Mouse (Mus musculus): ENCODE measurements around the gene Ninj2.

The Ninj2 gene

DNA sequence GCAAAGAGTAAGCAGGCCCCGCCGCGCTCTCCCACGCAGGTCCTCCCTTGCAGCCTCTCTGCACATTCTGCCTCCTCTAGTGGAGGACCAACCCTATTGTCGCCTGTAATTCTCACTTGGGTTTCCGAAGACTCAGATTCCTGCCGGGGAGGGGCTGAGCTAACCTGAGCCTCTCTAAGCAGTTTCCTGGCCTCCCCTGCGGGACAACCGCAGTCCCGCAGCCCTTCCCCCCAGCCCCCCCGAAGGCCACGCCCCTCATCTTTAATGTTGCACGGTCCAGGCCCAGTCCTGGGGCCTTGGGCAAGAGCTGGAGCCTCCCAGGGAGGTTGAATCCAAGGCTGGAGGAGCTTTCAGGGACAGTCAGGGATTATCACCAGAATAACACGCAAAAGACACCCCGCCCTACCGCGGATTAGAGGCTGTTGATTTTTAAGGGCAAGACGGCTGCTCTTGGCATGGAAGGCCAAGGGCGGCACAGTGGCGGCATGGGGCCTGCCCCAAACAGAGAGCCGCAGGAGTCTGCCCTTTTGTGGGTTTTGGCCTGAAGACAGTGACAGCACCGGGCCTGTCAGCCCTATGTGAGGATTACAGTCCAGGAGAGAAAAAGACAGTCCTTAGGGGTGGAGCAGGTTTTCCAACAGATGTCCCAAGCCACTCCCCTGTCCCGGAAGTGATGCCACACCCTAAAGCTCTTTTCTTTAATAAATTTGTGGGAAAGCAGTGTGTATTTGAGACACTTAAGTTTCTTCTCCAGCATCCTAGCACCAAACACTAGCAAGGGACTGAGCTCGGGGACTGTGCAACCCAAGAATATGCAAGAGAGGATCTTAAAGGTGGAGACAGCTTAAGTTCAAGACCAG is 95.5 kb downstream of the Ninj2 start:
- H3K27me3 ChIP-seq (ENCODE audit: control insufficient read depth, insufficient read depth, low read length, poor library complexity, severe bottlenecking): no peaks in the 10 kb centered on the region
- no peaks in the 10 kb centered on the region for H3K36me3 ChIP-seq (ENCODE audit: control insufficient read depth, insufficient read depth, low read length, poor library complexity, severe bottlenecking)
- DNase-seq (ENCODE audit: low read depth, low spot score): peak; percentile 65

DNA sequence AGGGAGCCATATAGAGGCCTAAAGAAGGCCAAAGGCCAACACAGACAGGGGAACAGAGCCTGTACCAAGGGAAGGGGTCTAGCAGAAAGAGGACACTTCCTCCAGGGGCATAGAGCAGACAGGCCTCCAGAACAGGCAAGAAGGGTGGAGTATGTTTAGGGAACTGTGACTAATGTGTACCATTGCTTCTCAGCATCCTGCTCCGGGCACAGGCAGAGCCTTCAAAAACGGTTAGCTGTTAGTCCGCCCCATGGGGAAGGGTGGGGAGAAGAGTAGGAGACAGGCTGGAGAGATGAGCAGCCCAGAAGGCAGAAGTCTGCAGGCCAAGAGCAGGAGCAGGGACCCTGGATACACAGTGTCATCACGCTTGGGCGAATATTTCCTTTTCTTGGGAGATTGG is 96.1 kb downstream of the Ninj2 start:
- no peak for DNase-seq (ENCODE audit: low read depth, low spot score)
- no peaks in the 10 kb centered on the region for H3K27me3 ChIP-seq (ENCODE audit: control insufficient read depth, insufficient read depth, low read length, poor library complexity, severe bottlenecking)
- H3K36me3 ChIP-seq (ENCODE audit: control insufficient read depth, insufficient read depth, low read length, poor library complexity, severe bottlenecking): no peaks in the 10 kb centered on the region

DNA sequence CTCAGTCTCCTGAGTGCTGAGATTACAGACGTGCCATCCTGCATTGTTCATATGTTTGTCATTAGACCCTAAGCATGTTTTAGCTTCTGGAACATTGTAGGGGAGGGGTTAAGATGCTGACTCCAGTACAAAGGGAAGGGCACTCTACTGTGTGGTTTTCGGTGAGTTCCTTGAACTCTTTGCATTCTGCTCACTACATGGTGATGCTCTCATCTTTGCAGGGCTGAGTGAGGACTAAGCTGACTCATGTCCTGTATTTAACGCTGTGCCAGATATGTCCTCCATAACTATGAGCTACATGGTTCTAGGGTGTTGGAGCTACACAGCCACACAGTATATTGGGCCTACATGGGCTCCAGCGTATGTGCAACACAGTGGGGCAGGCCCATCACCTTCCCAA is 97.2 kb downstream of the Ninj2 start:
- DNase-seq (ENCODE audit: low read depth, low spot score): no peak
- no peaks in the 10 kb centered on the region for H3K27me3 ChIP-seq (ENCODE audit: control insufficient read depth, insufficient read depth, low read length, poor library complexity, severe bottlenecking)
- H3K36me3 ChIP-seq (ENCODE audit: control insufficient read depth, insufficient read depth, low read length, poor library complexity, severe bottlenecking): no peaks in the 10 kb centered on the region

DNA sequence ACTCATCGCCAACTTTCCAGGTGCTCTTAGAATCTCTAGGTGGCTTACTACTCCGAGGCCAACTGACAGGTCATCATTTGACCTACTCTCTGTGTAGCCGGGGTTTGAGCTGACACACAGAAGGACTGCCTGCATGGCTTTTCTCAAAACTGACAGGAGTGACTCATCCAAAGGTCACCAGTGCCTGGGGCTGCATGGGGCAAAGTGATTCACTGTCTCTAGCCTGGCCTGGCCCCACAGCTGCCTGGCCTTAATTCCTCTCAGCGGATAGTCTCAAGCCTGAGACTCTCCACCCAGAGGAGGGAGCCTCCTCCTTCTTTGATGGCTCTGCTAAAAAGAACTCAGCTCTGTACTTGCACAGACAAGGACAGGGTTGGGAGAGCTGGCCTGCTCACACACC is 97.8 kb downstream of the Ninj2 start:
- no peak for DNase-seq (ENCODE audit: low read depth, low spot score)

DNA sequence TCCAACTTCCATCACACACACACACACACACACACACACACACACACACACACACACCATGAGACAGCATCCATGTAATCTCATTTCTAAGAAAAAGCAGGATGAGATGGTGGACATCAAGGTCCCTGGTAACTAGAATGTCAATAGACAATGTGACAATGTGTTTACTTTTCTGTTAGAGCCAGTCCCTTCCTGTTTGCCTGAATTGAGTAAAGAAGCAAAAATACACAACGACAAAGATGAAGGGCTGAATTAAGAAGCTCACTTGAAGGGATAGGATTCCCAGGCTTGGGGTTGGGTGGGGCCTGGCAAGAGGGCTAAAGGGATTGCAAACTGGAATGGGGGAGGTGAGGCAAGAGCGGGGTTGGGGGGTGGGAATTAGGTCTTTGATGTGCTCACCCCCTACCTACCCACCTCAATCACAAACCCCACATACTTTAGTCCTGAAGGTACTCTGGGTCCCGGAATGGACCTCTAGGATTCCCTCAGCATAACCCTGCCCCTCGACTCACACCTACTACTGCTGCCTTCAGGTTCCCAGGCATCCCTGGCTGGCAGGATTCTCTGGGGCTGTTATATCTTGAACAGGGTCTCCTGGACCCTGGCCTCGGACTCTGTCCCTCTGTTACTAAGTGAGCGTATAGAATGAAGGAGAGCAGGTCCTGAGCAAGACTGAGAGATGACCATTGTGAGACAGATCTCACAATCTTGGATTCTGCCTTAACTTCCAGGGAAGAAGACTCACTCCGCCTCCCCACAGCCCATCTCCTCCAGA is 98.4 kb downstream of the Ninj2 start:
- H3K27me3 ChIP-seq (ENCODE audit: control insufficient read depth, insufficient read depth, low read length, poor library complexity, severe bottlenecking): no peaks in the 10 kb centered on the region
- no peak for DNase-seq (ENCODE audit: low read depth, low spot score)
- no peaks in the 10 kb centered on the region for H3K36me3 ChIP-seq (ENCODE audit: control insufficient read depth, insufficient read depth, low read length, poor library complexity, severe bottlenecking)

More for the DNA sequence above, 97.8 kb downstream of the Ninj2 start:
- H3K27me3 ChIP-seq (ENCODE audit: control insufficient read depth, insufficient read depth, low read length, poor library complexity, severe bottlenecking): no peaks in the 10 kb centered on the region
- no peaks in the 10 kb centered on the region for H3K36me3 ChIP-seq (ENCODE audit: control insufficient read depth, insufficient read depth, low read length, poor library complexity, severe bottlenecking)

DNA sequence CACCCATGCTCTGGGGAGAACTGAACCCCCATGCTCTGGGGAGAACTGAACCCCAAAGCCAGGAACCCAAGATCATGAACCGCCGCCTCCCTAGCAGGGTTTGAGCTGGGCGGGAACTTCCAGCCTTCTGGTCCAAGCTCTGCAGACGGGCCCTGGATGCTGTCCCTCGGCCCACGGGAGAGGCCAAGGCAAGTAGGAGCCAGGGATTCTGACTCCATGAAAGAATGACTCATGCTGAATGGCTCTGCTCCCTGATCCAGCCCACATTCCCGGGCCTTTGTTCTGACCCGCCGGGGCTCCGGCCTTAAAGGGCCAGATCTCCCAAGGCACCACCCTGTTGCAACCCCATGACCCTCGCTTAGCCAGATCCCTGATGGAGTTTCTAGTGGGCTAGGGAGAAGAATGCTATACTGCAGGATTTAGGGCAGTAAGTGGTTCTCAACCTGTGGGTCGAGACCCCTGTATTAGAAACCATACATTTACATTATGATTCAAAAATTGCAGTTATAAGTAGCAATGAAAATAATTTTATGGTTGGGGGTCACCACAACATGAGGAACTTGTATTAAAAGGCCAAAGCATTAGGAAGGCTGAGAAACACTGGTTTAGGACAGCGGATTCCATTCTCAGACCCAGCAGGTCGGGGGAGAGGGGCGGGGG is 99.2 kb downstream of the Ninj2 start:
- Histone ChIP-seq H3K27me3 (ENCODE audit: control insufficient read depth, insufficient read depth, low read length, poor library complexity, severe bottlenecking) (no peaks in the 10 kb centered on the region), H3K36me3 (ENCODE audit: control insufficient read depth, insufficient read depth, low read length, poor library complexity, severe bottlenecking) (no peaks in the 10 kb centered on the region)
- DNase-seq (ENCODE audit: low read depth, low spot score): no peak

DNA sequence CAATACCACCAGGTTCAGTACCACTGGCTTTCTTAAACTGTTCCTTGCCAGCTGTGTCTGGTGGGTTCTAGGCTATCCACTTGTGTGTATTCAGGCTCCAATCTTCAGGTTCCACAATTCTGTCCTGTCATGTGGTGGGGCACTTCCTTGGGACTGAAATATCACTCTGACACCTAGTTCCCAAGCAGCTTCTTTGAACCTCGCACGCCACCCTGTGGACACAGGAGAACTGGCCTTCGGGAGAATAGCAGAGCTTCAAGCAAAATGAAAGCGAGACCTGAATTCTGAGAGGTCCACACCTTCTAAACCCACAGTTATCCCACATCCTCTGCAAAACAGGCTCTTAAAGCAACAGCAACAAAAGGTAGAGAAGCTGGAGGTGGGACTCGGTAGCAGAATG is 100.0 kb downstream of the Ninj2 start:
- H3K36me3 ChIP-seq (ENCODE audit: control insufficient read depth, insufficient read depth, low read length, poor library complexity, severe bottlenecking): no peaks in the 10 kb centered on the region
- H3K27me3 ChIP-seq (ENCODE audit: control insufficient read depth, insufficient read depth, low read length, poor library complexity, severe bottlenecking): no peaks in the 10 kb centered on the region
- DNase-seq (ENCODE audit: low read depth, low spot score): peak; percentile 93

DNA sequence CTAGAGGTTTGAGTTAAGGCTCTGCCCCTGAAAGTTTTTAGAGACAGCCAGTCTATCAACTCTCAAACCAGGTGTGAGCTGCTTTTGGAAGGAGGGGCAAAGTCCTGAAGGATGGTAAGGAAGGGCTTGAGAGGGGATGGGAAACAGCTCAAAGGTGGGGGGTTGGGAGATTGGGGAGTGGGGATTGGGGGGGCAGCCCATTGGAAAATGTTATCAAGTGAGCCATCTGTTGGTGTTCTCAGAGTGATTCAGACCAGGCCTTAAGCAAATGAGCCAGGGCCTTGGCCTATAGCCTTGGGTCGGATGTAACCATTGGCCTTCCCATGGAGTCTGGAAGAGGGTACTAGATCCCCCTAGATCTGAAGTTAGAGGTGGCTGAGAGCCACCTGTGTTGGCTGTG is 100.6 kb downstream of the Ninj2 start:
- no peaks in the 10 kb centered on the region for H3K36me3 ChIP-seq (ENCODE audit: control insufficient read depth, insufficient read depth, low read length, poor library complexity, severe bottlenecking)
- no peaks in the 10 kb centered on the region for H3K27me3 ChIP-seq (ENCODE audit: control insufficient read depth, insufficient read depth, low read length, poor library complexity, severe bottlenecking)
- no peak for DNase-seq (ENCODE audit: low read depth, low spot score)

DNA sequence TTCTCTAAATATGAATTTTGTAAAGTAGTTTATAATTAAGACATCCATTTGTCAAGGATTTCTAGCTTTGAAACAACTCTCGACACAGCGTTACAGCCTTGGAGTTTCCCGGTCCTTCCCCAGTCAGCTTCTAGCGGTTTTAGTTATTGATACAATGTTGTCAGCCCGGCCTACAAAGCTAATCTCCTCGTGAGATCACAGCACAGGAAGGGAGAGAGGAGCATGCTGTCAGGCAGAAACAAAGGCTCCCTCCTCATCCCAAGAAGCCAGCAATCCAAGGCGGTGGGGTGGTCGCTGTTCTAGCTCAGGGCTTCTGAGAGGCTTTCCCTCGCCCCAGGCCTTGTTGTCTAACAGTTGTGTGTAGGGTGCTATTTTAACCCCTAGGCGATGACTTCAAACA is 101.2 kb downstream of the Ninj2 start:
- DNase-seq (ENCODE audit: low read depth, low spot score): no peak
- H3K27me3 ChIP-seq (ENCODE audit: control insufficient read depth, insufficient read depth, low read length, poor library complexity, severe bottlenecking): no peaks in the 10 kb centered on the region

DNA sequence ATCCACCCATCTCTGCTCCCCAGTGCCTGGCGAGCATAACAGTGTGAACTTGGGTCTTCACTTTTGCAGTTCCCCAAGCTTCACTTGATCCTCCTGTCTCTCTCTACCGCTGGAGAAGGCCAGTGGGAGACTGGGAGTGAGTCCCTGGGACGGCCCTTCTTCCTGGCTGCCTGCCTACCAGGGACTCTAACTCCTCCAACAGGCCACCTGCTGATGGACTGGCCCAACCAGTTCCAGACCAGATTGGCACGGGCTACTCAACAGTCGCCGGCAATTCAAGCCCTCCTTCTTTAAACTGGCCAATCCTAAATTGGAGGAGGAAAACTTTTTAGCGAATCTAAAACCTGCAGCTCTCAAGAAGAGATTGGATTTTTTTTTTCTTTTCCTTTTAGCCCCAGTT is 101.8 kb downstream of the Ninj2 start:
- no peaks in the 10 kb centered on the region for H3K36me3 ChIP-seq (ENCODE audit: control insufficient read depth, insufficient read depth, low read length, poor library complexity, severe bottlenecking)
- H3K27me3 ChIP-seq (ENCODE audit: control insufficient read depth, insufficient read depth, low read length, poor library complexity, severe bottlenecking): no peaks in the 10 kb centered on the region
- DNase-seq (ENCODE audit: low read depth, low spot score): no peak

More for the DNA sequence above, 101.2 kb downstream of the Ninj2 start:
- H3K36me3 ChIP-seq (ENCODE audit: control insufficient read depth, insufficient read depth, low read length, poor library complexity, severe bottlenecking): no peaks in the 10 kb centered on the region

DNA sequence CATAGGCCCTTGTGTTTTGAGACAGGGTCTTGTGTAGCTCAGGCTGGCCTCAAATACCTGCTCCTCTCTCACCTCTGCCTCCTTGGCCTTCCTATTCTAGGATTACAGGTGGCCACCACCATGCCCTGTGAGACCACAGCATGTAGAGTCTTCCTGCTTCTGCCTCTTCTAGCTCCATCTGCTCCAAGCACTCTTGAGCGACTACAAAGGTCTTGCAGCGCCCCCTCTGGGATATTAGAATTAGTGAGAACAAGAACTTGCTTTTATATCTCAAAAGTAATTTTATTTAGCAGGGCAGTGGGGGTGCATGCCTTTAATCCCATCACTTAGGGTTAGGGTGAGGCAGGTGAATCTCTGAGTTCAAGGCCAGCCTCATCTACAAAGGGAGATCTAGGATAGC is 103.7 kb downstream of the Ninj2 start:
- no peaks in the 10 kb centered on the region for H3K27me3 ChIP-seq (ENCODE audit: control insufficient read depth, insufficient read depth, low read length, poor library complexity, severe bottlenecking)
- peak; percentile 81 for DNase-seq (ENCODE audit: low read depth, low spot score)
- no peaks in the 10 kb centered on the region for H3K36me3 ChIP-seq (ENCODE audit: control insufficient read depth, insufficient read depth, low read length, poor library complexity, severe bottlenecking)

DNA sequence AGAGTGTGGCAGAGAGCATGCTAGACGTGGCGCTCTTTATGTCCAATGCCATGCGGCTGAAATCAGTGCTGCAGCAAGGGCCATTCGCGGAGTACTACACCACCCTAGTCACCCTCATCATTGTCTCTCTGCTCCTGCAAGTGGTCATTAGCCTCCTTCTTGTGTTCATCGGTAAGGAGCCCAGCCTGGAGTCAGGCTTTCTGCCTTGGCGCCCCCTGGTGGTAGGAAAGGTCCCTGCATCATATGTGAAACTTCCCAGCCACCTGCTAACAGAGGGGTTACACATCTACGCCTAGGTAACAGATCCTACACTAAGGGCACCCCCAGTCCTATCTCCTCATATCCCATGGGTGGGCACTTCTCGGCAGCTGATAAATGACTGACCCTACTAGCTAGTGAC is 104.8 kb downstream of the Ninj2 start:
- Histone ChIP-seq H3K36me3 (ENCODE audit: control insufficient read depth, insufficient read depth, low read length, poor library complexity, severe bottlenecking) (no peaks in the 10 kb centered on the region), H3K27me3 (ENCODE audit: control insufficient read depth, insufficient read depth, low read length, poor library complexity, severe bottlenecking) (no peaks in the 10 kb centered on the region)
- DNase-seq (ENCODE audit: low read depth, low spot score): peak; percentile 86

DNA sequence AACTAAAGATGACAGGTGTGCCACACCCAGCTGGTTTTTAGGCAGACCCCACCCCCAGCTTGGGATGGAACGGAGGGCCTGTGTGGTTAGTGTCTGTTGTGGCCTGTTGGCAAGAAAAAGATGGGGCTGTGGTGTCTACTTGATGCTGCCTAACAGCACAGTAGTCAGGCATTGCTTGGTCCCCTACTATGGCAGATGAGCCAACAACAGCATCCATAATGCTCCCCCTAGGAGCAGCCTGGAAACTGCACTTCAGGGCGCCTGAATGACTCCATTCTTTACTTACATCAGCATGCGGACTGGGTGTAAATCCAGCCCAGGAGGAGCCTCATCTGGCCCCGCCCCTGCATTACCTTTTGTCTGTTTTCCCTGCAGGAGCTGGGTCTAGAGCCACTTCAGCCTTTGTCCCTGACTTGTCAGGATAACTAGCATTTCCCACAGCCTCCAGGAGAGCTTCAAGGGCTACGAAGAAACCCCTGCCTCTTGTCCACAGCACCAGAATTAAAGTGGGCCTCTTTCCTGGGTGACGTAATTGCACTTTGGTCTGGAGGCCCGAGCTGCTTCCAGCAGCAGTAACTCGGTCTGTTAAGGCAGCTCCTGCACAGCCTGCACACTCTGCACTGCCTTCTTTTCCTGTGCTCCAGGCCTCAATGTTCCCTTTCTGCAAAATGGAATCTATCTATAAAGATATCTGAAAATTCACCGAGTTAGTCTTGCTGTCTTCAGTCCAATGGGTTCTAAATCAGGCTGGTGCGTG is 106.7 kb downstream of the Ninj2 start:
- no peak for DNase-seq (ENCODE audit: low read depth, low spot score)
- H3K36me3 ChIP-seq (ENCODE audit: control insufficient read depth, insufficient read depth, low read length, poor library complexity, severe bottlenecking): no peaks in the 10 kb centered on the region

DNA sequence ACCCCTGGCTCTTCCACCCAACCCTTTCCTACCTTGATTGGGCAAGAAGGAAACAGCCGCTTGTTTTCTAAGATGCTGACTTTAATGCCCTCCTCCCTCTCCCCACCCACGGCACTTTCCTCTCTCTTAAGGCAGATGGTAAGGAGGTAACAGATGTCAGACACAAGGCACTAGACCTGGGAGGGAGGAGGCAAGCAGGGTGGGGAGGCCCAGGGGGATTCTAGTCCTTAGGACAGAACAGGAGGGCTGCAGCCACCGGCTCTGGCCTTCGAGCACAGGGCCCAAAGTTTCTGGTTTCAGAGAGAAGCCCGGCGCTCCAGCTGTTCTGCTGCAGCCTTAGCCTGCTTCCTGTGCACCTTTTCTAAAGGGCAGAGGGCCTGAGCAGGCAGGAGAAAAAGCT is 108.8 kb downstream of the Ninj2 start:
- DNase-seq (ENCODE audit: low read depth, low spot score): no peak
- no peaks in the 10 kb centered on the region for H3K36me3 ChIP-seq (ENCODE audit: control insufficient read depth, insufficient read depth, low read length, poor library complexity, severe bottlenecking)
- no peaks in the 10 kb centered on the region for H3K27me3 ChIP-seq (ENCODE audit: control insufficient read depth, insufficient read depth, low read length, poor library complexity, severe bottlenecking)

More for the DNA sequence above, 106.7 kb downstream of the Ninj2 start:
- H3K27me3 ChIP-seq (ENCODE audit: control insufficient read depth, insufficient read depth, low read length, poor library complexity, severe bottlenecking): no peaks in the 10 kb centered on the region

Data from splenic B cell, adult 2 months (primary cell).